Mouse (Mus musculus): Measurements from ENCODE around the gene Reg1. TPM values are rescaled to one million over a fixed set of nuclear protein-coding genes. Genes with fewer than 3 reads are reported as not detected.
"Not testable (repeated sequence)": the region's sequence is repeated elsewhere in the genome, so short reads cannot be mapped to it uniquely, and the experiment has no call there.

The Reg1 gene
- not detected in 2 replicates for polyA plus RNA-seq (2016; fragmentation: Nextera tagmentation; extraction: Ambion mirVana)

DNA sequence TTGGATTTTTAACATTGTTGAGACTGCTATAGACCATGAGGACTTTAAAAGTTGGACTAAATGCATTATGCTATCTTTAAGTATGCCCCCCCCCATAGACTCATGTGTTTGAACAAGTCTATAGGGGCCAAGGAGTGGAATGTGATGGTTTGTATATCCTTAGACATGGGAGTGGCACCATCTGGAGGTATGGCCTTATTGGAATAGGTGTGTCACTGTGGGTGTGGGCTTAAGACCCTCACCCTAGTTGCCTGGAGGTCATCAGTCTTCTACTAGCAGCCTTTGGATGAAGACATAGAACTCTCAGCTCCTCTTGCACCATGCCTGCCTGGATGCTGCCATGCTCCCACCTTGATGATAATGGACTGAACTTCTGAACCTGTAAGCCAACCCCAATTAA is at the start of gene Reg1:
TSS of gene Reg1 (plus strand) at position 301 of the 400 bp plus-strand sequence.
- not testable (repeated sequence) for H3K4me3 ChIP-seq; H3K27ac ChIP-seq; H3K9me3 ChIP-seq; ATAC-seq (ENCODE audit: low FRiP score, low read depth); H3K27me3 ChIP-seq (replicated peaks); H3K4me2 ChIP-seq (replicated peaks); H3K9ac ChIP-seq; H3K4me1 ChIP-seq; H3K36me3 ChIP-seq

GRCm38 (mm10) chr6:78378765-78379164 is 43.7 kb upstream of the Reg1 start, which contains the start of gene Reg3d:
TSS of gene Reg3d (minus strand) at chr6:78378865.
- no peak within 1 kb of the TSS for H3K4me2 ChIP-seq (replicated peaks)
- H3K9me3 ChIP-seq, result no peaks in the 10 kb centered on the region
- ATAC-seq (ENCODE audit: low FRiP score, low read depth), result no peak
- no peaks in the 10 kb centered on the region for H3K36me3 ChIP-seq
- H3K4me1 ChIP-seq, result no peaks in the 10 kb centered on the region
- H3K27ac ChIP-seq, result no peak within 1 kb of the TSS
- no peak within 1 kb of the TSS for H3K9ac ChIP-seq
- no peaks in the 10 kb centered on the region for H3K27me3 ChIP-seq (replicated peaks)
- no peak within 1 kb of the TSS for H3K4me3 ChIP-seq
- WGBS, result 76% methylated on average over 2 of the region's 2 CpGs

- H3K27me3 ChIP-seq (replicated peaks), result no peaks in the 10 kb centered on the region
- ATAC-seq (ENCODE audit: low FRiP score, low read depth), result no peak
Observed at GRCm38 (mm10) chr6:78380409-78380808, 42.1 kb upstream of the Reg1 start, which contains the start of gene Reg3a. TSS of gene Reg3a (plus strand) at chr6:78380709.

GRCm38 (mm10) chr6:78385609-78386008 is 36.9 kb upstream of the Reg1 start:
- H3K4me3 ChIP-seq, result no peak overlapping the region
- 86% methylated on average over 3 of the region's 3 CpGs for WGBS
- H3K27me3 ChIP-seq (replicated peaks), result no peaks in the 10 kb centered on the region
- no peaks in the 10 kb centered on the region for H3K4me1 ChIP-seq
- H3K9me3 ChIP-seq, result no peaks in the 10 kb centered on the region
- no peaks in the 10 kb centered on the region for H3K36me3 ChIP-seq
- H3K4me2 ChIP-seq (replicated peaks), result no peak overlapping the region
- no peak overlapping the region for H3K27ac ChIP-seq
- H3K9ac ChIP-seq, result no peak overlapping the region
- no peak for ATAC-seq (ENCODE audit: low FRiP score, low read depth)

More at GRCm38 (mm10) chr6:78380409-78380808, 42.1 kb upstream of the Reg1 start, which contains the start of gene Reg3a:
- Histone ChIP-seq H3K27ac (no peak within 1 kb of the TSS), H3K4me3 (no peak within 1 kb of the TSS), H3K9me3 (no peaks in the 10 kb centered on the region), H3K4me1 (no peaks in the 10 kb centered on the region), H3K36me3 (no peaks in the 10 kb centered on the region), H3K9ac (no peak within 1 kb of the TSS), H3K4me2 (replicated peaks) (no peak within 1 kb of the TSS)

GRCm38 (mm10) chr6:78395323-78395722 is 27.2 kb upstream of the Reg1 start, which contains the start of gene Reg2:
TSS of gene Reg2 (plus strand) at chr6:78395623.
- not testable (repeated sequence) for H3K9ac ChIP-seq; H3K27me3 ChIP-seq (replicated peaks); H3K27ac ChIP-seq; H3K9me3 ChIP-seq; H3K4me2 ChIP-seq (replicated peaks); H3K36me3 ChIP-seq; ATAC-seq (ENCODE audit: low FRiP score, low read depth); H3K4me3 ChIP-seq; H3K4me1 ChIP-seq
- whole genome bisulfite sequencing, result 97% methylated on average over 5 of the region's 17 CpGs

- no peak overlapping the region for H3K9ac ChIP-seq
- 92% methylated on average over 3 of the region's 3 CpGs for WGBS
- no peaks in the 10 kb centered on the region for H3K4me1 ChIP-seq
- no peaks in the 10 kb centered on the region for H3K9me3 ChIP-seq
- no peaks in the 10 kb centered on the region for H3K27me3 ChIP-seq (replicated peaks)
- no peak overlapping the region for H3K27ac ChIP-seq
- H3K36me3 ChIP-seq, result no peaks in the 10 kb centered on the region
- H3K4me3 ChIP-seq, result no peak overlapping the region
- no peak for ATAC-seq (ENCODE audit: low FRiP score, low read depth)
- H3K4me2 ChIP-seq (replicated peaks), result no peak overlapping the region
Observed at GRCm38 (mm10) chr6:78425497-78425896, 3.0 kb downstream of the Reg1 start.

GRCm38 (mm10) chr6:78447202-78447601 is 24.7 kb downstream of the Reg1 start:
- 73% methylated on average over 1 of the region's 1 CpGs for WGBS
- Histone ChIP-seq H3K36me3 (no peaks in the 10 kb centered on the region), H3K4me1 (no peaks in the 10 kb centered on the region), H3K27ac (no peak overlapping the region), H3K4me3 (no peak overlapping the region), H3K27me3 (replicated peaks) (no peaks in the 10 kb centered on the region), H3K9ac (no peak overlapping the region), H3K9me3 (no peaks in the 10 kb centered on the region), H3K4me2 (replicated peaks) (no peak overlapping the region)
- no peak for ATAC-seq (ENCODE audit: low FRiP score, low read depth)

- Histone ChIP-seq H3K9me3 (no peaks in the 10 kb centered on the region), H3K4me1 (no peaks in the 10 kb centered on the region), H3K27ac (no peak overlapping the region), H3K9ac (no peak overlapping the region), H3K36me3 (no peaks in the 10 kb centered on the region), H3K4me2 (replicated peaks) (no peak overlapping the region), H3K27me3 (replicated peaks) (no peaks in the 10 kb centered on the region), H3K4me3 (no peak overlapping the region)
- no peak for ATAC-seq (ENCODE audit: low FRiP score, low read depth)
Observed at GRCm38 (mm10) chr6:78448409-78448808, 25.9 kb downstream of the Reg1 start.

DNA sequence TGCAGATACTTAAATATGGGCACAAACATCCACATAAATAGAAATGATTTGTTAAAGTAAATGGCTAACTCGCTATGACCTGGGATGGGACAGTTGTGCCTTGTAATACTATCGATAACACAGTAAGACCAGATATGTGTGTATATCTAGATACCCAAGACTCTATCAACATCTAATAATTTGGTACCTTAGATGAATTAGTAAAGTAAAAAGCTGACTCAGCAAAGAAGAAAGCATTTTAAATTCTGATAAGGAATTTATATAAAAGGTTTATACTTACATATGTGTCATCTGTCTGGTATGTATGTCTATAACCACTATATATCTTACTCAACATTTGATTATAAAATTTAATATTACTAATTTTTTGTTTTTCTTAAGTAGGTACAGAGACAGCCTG is 30.3 kb downstream of the Reg1 start:
- no peak for ATAC-seq (ENCODE audit: low FRiP score, low read depth)
- H3K4me1 ChIP-seq, result no peaks in the 10 kb centered on the region
- WGBS, result 88% methylated on average over 2 of the region's 2 CpGs
- H3K27ac ChIP-seq, result no peak overlapping the region
- no peak overlapping the region for H3K4me2 ChIP-seq (replicated peaks)
- no peaks in the 10 kb centered on the region for H3K27me3 ChIP-seq (replicated peaks)
- H3K9ac ChIP-seq, result no peak overlapping the region
- H3K9me3 ChIP-seq, result no peaks in the 10 kb centered on the region
- no peak overlapping the region for H3K4me3 ChIP-seq
- H3K36me3 ChIP-seq, result no peaks in the 10 kb centered on the region

- WGBS, result 58% methylated on average over 3 of the region's 3 CpGs
- no peaks in the 10 kb centered on the region for H3K27me3 ChIP-seq (replicated peaks)
- H3K4me1 ChIP-seq, result no peaks in the 10 kb centered on the region
- H3K36me3 ChIP-seq, result no peaks in the 10 kb centered on the region
- no peak overlapping the region for H3K9ac ChIP-seq
- no peak overlapping the region for H3K27ac ChIP-seq
- H3K9me3 ChIP-seq, result no peaks in the 10 kb centered on the region
- no peak for ATAC-seq (ENCODE audit: low FRiP score, low read depth)
- no peak overlapping the region for H3K4me2 ChIP-seq (replicated peaks)
- H3K4me3 ChIP-seq, result no peak overlapping the region
Observed at GRCm38 (mm10) chr6:78460191-78460825, 37.8 kb downstream of the Reg1 start.

- H3K9ac ChIP-seq, result no peak overlapping the region
- no peak overlapping the region for H3K4me3 ChIP-seq
- no peaks in the 10 kb centered on the region for H3K4me1 ChIP-seq
- WGBS, result 88% methylated on average over 2 of the region's 2 CpGs
- H3K27me3 ChIP-seq (replicated peaks), result no peaks in the 10 kb centered on the region
- H3K4me2 ChIP-seq (replicated peaks), result no peak overlapping the region
- no peak overlapping the region for H3K27ac ChIP-seq
- no peaks in the 10 kb centered on the region for H3K36me3 ChIP-seq
- H3K9me3 ChIP-seq, result no peaks in the 10 kb centered on the region
- ATAC-seq (ENCODE audit: low FRiP score, low read depth), result no peak
Observed at GRCm38 (mm10) chr6:78462360-78462759, 39.8 kb downstream of the Reg1 start.

GRCm38 (mm10) chr6:78463266-78463665 is 40.8 kb downstream of the Reg1 start:
- Histone ChIP-seq H3K27me3 (replicated peaks) (no peaks in the 10 kb centered on the region), H3K4me1 (no peaks in the 10 kb centered on the region), H3K4me2 (replicated peaks) (no peak overlapping the region), H3K27ac (no peak overlapping the region), H3K4me3 (no peak overlapping the region), H3K9me3 (no peaks in the 10 kb centered on the region), H3K9ac (no peak overlapping the region), H3K36me3 (no peaks in the 10 kb centered on the region)
- ATAC-seq (ENCODE audit: low FRiP score, low read depth), result no peak
- WGBS, result 84% methylated on average over 2 of the region's 2 CpGs

DNA sequence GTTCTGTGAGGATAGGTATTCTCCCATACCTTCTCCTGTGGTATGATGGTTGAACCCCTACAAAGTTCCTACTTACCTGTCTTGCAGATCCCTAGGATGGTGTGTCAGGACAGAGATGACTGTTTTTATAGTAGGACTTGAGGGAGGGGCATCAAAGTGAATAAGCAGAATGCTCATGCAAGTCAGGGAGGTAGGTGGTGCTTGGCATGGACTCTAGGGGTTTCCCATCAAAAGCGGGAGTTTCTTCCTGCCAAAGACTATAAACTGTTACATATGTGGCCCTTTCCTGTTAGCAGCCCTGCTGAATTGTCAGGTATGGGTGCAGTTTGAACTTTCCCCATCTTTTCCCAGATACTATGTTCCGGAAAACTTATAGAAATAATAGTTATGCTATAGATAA is 46.3 kb downstream of the Reg1 start, which contains the start of gene Reg3g:
TSS of gene Reg3g (minus strand) at position 101 of the 400 bp plus-strand sequence.
- no peak within 1 kb of the TSS for H3K27ac ChIP-seq
- ATAC-seq (ENCODE audit: low FRiP score, low read depth), result no peak
- H3K36me3 ChIP-seq, result no peaks in the 10 kb centered on the region
- H3K4me2 ChIP-seq (replicated peaks), result no peak within 1 kb of the TSS
- no peaks in the 10 kb centered on the region for H3K27me3 ChIP-seq (replicated peaks)
- whole genome bisulfite sequencing, result 84% methylated on average over 2 of the region's 2 CpGs
- H3K4me3 ChIP-seq, result no peak within 1 kb of the TSS
- H3K9me3 ChIP-seq, result no peaks in the 10 kb centered on the region
- H3K9ac ChIP-seq, result no peak within 1 kb of the TSS
- H3K4me1 ChIP-seq, result no peaks in the 10 kb centered on the region

Measured in neural tube, embryonic 12.5 days (tissue).